Mouse (Mus musculus): Measurements from ENCODE around the gene Il22ra1. TPM values are rescaled to one million over a fixed set of nuclear protein-coding genes. Genes with fewer than 3 reads are reported as not detected.

Il22ra1 gene
- not detected in 2 replicates for polyA plus RNA-seq (2016; fragmentation: Nextera tagmentation; extraction: Ambion mirVana)

DNA sequence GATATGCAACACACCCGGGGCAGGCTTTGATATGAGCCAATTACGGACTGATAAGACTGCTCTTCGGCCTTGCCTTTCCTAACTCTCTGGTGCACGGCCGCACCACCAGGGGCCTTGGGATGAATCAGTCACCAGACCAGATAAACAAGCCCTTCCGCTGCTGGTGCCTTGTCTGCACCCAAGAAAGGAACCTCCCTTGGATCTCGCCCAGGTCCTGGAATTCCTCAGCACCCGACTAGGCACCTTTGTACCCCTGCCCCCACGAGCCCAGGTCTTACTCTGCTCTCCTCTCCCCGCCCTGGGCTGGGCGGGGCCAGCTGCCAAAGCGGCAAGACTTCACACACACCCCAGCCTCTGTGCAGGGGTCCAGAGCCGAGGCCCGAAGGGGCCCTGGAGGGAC lies at the start of gene Il22ra1:
Gene Il22ra1 (plus strand): TSS at position 356 of the 400 bp plus-strand sequence.
- no peak within 1 kb of the TSS for H3K4me3 ChIP-seq
- 43% methylated on average over 14 of the region's 14 CpGs for WGBS
- H3K4me1 ChIP-seq, result peaks cover 15% of the 10 kb centered on the region
- no peaks in the 10 kb centered on the region for H3K9me3 ChIP-seq (replicated peaks)
- H3K27ac ChIP-seq, result no peak within 1 kb of the TSS
- DNase-seq (ENCODE audit: low spot score), result no peak
- H3K36me3 ChIP-seq, result no peaks in the 10 kb centered on the region
- H3K27me3 ChIP-seq (ENCODE audit: low read depth, poor library complexity, severe bottlenecking), result no peaks in the 10 kb centered on the region

DNA sequence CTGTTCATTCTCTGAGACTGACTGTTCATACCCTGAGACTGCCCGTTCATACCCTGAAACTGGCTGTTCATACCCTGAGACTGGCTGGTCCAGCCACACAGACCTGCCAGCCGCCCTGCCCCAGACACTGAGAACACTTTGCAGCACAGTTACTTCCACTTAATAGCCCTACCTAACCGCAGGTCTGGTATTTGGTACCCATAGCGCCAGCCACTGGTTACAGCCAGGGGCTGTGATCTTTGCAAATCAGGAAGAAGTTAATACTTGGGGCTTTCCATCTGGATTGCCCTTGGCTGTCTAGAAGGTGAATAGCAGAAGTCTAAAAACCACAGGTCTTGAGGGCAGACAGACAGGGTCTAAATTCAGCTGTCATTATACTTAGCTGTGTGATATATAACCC lies 48.7 kb upstream of the Il22ra1 start:
- H3K27me3 ChIP-seq (ENCODE audit: low read depth, poor library complexity, severe bottlenecking), result peaks cover 14% of the 10 kb centered on the region
- 70% methylated on average over 4 of the region's 4 CpGs for WGBS

DNA sequence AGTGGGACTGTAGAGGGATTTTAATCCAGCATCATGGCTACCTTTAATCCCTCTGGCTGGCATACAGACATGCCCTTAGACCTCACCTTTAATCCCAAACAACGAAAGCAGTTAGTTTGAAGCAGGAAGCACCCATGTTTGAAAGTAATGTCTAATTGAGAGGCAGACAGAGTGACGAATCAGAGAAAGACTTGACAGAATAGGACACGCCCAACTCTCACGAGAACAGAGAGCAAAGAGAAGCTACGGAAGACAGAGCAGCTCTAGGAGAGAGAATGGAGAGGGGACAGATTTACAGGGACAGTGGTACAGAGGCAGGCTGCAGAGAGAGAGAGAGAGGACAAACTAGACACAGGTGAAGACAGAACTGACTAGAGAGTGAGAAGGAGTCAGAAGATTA lies 46.2 kb upstream of the Il22ra1 start:
- Histone ChIP-seq H3K27ac (no peak overlapping the region), H3K4me1 (peaks cover 22% of the 10 kb centered on the region), H3K9me3 (replicated peaks) (no peaks in the 10 kb centered on the region), H3K4me3 (no peak overlapping the region), H3K36me3 (no peaks in the 10 kb centered on the region), H3K27me3 (ENCODE audit: low read depth, poor library complexity, severe bottlenecking) (peaks cover 38% of the 10 kb centered on the region)
- WGBS, result 78% methylated on average over 5 of the region's 5 CpGs
- no peak for DNase-seq (ENCODE audit: low spot score)

More for the DNA sequence above, 48.7 kb upstream of the Il22ra1 start:
- Histone ChIP-seq H3K4me1 (peaks cover 20% of the 10 kb centered on the region), H3K36me3 (no peaks in the 10 kb centered on the region), H3K4me3 (no peak overlapping the region), H3K9me3 (replicated peaks) (no peaks in the 10 kb centered on the region), H3K27ac (no peak overlapping the region)
- no peak for DNase-seq (ENCODE audit: low spot score)

GRCm38 (mm10) chr4:135683553-135683952 lies 44.4 kb upstream of the Il22ra1 start:
- DNase-seq (ENCODE audit: low spot score), result peak; percentile 61
- H3K4me1 ChIP-seq, result peaks cover 23% of the 10 kb centered on the region
- H3K36me3 ChIP-seq, result no peaks in the 10 kb centered on the region
- no peak overlapping the region for H3K4me3 ChIP-seq
- no peaks in the 10 kb centered on the region for H3K9me3 ChIP-seq (replicated peaks)
- WGBS, result 24% methylated on average over 4 of the region's 4 CpGs
- no peak overlapping the region for H3K27ac ChIP-seq
- peaks cover 56% of the 10 kb centered on the region for H3K27me3 ChIP-seq (ENCODE audit: low read depth, poor library complexity, severe bottlenecking)

DNA sequence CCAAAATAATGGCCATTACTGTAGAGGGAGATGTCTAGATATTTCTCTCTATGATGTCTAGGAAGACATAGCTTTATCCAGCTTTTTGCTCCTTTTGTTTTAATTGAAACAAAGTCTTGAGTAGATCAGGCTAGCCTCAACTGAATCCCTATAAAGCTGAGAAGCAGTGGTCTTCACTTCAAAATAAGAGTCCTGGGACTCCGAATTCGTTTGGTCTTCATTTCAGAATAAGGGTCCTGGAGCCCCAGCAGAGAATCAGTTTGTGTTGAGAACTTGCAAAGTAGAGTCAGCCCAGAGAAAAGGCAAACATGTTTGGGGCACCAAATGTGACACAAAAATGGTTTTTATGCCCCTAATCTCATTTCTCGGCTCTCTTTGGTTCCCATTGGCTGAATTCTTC lies 43.2 kb upstream of the Il22ra1 start:
- Histone ChIP-seq H3K27me3 (ENCODE audit: low read depth, poor library complexity, severe bottlenecking) (peaks cover 68% of the 10 kb centered on the region), H3K27ac (no peak overlapping the region), H3K4me3 (no peak overlapping the region), H3K36me3 (no peaks in the 10 kb centered on the region), H3K4me1 (peaks cover 20% of the 10 kb centered on the region), H3K9me3 (replicated peaks) (no peaks in the 10 kb centered on the region)
- DNase-seq (ENCODE audit: low spot score), result no peak
- WGBS, result 40% methylated on average over 3 of the region's 3 CpGs

DNA sequence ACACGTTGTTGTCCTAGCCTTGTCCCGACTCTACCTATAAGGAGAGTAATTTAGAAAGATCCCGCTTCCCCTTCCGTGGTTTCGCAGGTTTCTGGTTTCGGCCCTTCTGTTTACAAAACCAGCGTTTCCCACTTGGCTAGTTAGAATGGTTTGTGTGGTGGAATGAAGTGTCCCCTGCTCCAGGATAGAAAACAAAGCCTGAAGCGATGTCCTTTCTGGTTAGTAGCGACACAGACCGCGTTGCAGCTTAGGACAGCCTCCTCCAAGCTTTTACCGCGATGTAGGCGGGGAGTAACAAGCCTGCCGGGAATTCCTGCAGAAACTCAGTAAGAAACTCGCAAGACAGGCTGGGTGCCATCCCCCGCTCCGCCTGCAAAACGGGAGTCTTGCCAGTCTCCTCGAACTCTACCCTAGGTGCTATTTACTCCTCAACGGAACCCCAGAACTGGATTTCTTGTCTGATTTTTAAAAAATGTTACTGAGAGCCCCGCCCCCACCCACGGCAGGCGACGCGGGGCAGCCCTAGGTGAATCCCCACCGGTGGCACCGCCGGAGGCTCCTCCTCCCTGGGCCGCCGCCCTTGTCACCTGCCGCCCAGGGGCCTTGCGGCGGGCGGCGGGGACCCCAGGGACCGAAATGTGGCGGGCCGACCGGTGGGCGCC lies 41.9 kb upstream of the Il22ra1 start, which contains the start of gene Ifnlr1:
Gene Ifnlr1 (plus strand): TSS at position 382 of the 662 bp plus-strand sequence.
- no peaks in the 10 kb centered on the region for H3K36me3 ChIP-seq
- H3K4me3 ChIP-seq, result peak within 1 kb of the TSS; percentile 72
- peak within 1 kb of the TSS; percentile 50 for H3K27ac ChIP-seq
- H3K27me3 ChIP-seq (ENCODE audit: low read depth, poor library complexity, severe bottlenecking), result peaks cover 73% of the 10 kb centered on the region
- no peaks in the 10 kb centered on the region for H3K9me3 ChIP-seq (replicated peaks)
- peak; percentile 58 for DNase-seq (ENCODE audit: low spot score)
- H3K4me1 ChIP-seq, result peaks cover 13% of the 10 kb centered on the region
- under 1% methylated on average over 41 of the region's 41 CpGs for WGBS

GRCm38 (mm10) chr4:135686568-135686953 lies 41.4 kb upstream of the Il22ra1 start:
- peak overlapping the region; percentile 50 for H3K27ac ChIP-seq
- peak; percentile 53 for DNase-seq (ENCODE audit: low spot score)

DNA sequence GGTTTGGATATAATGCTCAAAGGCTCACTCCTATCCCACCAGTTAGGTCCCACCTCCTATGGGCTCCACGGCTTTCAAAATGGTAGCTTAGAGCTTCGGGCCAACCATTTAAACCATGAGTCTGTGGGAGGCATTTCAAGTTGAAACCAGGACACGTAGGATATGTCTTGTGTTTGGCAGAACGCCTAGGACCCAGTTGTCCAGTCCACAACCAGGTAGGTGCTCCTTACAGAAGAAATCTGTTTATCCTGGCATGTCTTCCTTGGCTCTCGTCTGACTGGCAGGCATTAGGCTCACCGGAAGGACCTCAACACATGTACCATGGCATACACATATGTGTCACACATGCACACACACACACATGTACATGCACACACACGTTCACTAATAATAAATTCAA lies 38.2 kb upstream of the Il22ra1 start:
- Histone ChIP-seq H3K27me3 (ENCODE audit: low read depth, poor library complexity, severe bottlenecking) (peaks cover 55% of the 10 kb centered on the region), H3K4me1 (peaks cover 13% of the 10 kb centered on the region), H3K4me3 (no peak overlapping the region), H3K36me3 (no peaks in the 10 kb centered on the region), H3K27ac (no peak overlapping the region), H3K9me3 (replicated peaks) (no peaks in the 10 kb centered on the region)
- WGBS, result 89% methylated on average over 7 of the region's 7 CpGs
- no peak for DNase-seq (ENCODE audit: low spot score)

More at GRCm38 (mm10) chr4:135686568-135686953, 41.4 kb upstream of the Il22ra1 start:
- Histone ChIP-seq H3K9me3 (replicated peaks) (no peaks in the 10 kb centered on the region), H3K4me3 (peak overlapping the region; percentile 72), H3K36me3 (no peaks in the 10 kb centered on the region), H3K27me3 (ENCODE audit: low read depth, poor library complexity, severe bottlenecking) (peaks cover 73% of the 10 kb centered on the region), H3K4me1 (peaks cover 13% of the 10 kb centered on the region)
- under 1% methylated on average over 21 of the region's 21 CpGs for WGBS

GRCm38 (mm10) chr4:135690241-135690640 lies 37.7 kb upstream of the Il22ra1 start:
- Histone ChIP-seq H3K4me1 (peaks cover 13% of the 10 kb centered on the region), H3K9me3 (replicated peaks) (no peaks in the 10 kb centered on the region), H3K27me3 (ENCODE audit: low read depth, poor library complexity, severe bottlenecking) (peaks cover 50% of the 10 kb centered on the region), H3K27ac (no peak overlapping the region), H3K4me3 (no peak overlapping the region), H3K36me3 (no peaks in the 10 kb centered on the region)
- 78% methylated on average over 11 of the region's 11 CpGs for WGBS
- no peak for DNase-seq (ENCODE audit: low spot score)

DNA sequence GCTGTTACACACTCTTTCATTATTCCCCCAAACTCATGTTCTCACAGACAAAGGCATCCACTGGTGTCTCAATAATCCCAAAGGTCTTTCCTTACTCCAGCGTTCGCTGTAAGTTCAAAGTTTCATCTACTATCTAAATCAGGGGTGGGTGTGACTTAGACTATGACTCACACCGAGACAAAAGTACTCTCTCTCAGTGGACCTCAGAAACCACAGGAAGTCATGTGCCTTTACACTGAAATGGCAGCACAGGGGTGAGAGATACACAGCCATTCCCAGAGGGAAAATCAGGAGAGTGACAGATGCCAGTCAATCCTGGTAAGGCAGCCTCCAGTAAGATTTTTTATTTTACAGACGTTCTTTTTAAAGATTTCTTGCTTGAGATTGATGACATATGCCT lies 35.1 kb upstream of the Il22ra1 start:
- H3K4me3 ChIP-seq, result no peak overlapping the region
- DNase-seq (ENCODE audit: low spot score), result no peak
- WGBS, result 87% methylated on average over 4 of the region's 4 CpGs
- H3K27ac ChIP-seq, result no peak overlapping the region
- no peaks in the 10 kb centered on the region for H3K4me1 ChIP-seq
- H3K9me3 ChIP-seq (replicated peaks), result no peaks in the 10 kb centered on the region
- H3K36me3 ChIP-seq, result no peaks in the 10 kb centered on the region
- H3K27me3 ChIP-seq (ENCODE audit: low read depth, poor library complexity, severe bottlenecking), result peaks cover 24% of the 10 kb centered on the region

DNA sequence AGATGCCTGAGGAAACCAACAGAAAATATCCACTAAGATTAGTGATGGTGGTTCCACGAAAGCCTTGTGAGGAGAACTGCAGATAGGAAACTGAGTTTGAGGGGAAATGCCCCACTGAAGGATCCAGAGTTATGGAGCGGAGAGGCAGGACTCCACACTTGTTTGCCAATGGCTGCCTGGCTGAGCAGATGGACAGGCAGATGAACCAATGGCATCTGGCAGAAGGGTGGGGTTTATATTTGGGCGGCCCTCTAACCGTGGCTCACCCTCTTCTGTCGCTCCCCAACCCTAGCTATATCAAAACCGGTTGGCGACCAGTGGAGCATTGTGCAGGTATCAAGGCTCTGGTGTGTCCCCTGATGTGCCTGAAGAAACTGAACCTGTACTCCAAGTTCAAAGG lies 29.5 kb upstream of the Il22ra1 start:
- Histone ChIP-seq H3K4me3 (no peak overlapping the region), H3K27ac (no peak overlapping the region; the same call in 1 of the 2 replicates), H3K27me3 (ENCODE audit: low read depth, poor library complexity, severe bottlenecking) (no peaks in the 10 kb centered on the region), H3K36me3 (no peaks in the 10 kb centered on the region), H3K9me3 (replicated peaks) (no peaks in the 10 kb centered on the region), H3K4me1 (peaks cover 11% of the 10 kb centered on the region)
- no peak for DNase-seq (ENCODE audit: low spot score)
- 82% methylated on average over 7 of the region's 7 CpGs for WGBS

- no peaks in the 10 kb centered on the region for H3K36me3 ChIP-seq
- no peak overlapping the region for H3K27ac ChIP-seq
- peaks cover 11% of the 10 kb centered on the region for H3K4me1 ChIP-seq
- H3K27me3 ChIP-seq (ENCODE audit: low read depth, poor library complexity, severe bottlenecking), result no peaks in the 10 kb centered on the region
- WGBS, result 74% methylated on average over 13 of the region's 13 CpGs
- no peaks in the 10 kb centered on the region for H3K9me3 ChIP-seq (replicated peaks)
- DNase-seq (ENCODE audit: low spot score), result no peak
- H3K4me3 ChIP-seq, result no peak overlapping the region
These were observed 24.5 kb upstream of the Il22ra1 start for GRCm38 (mm10) chr4:135703497-135703896.

GRCm38 (mm10) chr4:135704016-135704415 lies 24.0 kb upstream of the Il22ra1 start:
- Histone ChIP-seq H3K9me3 (replicated peaks) (no peaks in the 10 kb centered on the region), H3K36me3 (no peaks in the 10 kb centered on the region), H3K4me1 (peaks cover 10% of the 10 kb centered on the region), H3K27ac (no peak overlapping the region), H3K4me3 (no peak overlapping the region), H3K27me3 (ENCODE audit: low read depth, poor library complexity, severe bottlenecking) (no peaks in the 10 kb centered on the region)
- 77% methylated on average over 6 of the region's 6 CpGs for WGBS
- no peak for DNase-seq (ENCODE audit: low spot score)
